Mouse (Mus musculus) heart, postnatal 0 days (tissue): ENCODE data around the gene Cilp. TPM values are rescaled to one million over a fixed set of nuclear protein-coding genes. Genes with fewer than 3 reads are reported as not detected.

Source experiments
- ATAC-seq: fragments of 200-750 bp; cut with Nextera tagmentation; 2 replicates; pipeline ENCODE4 v1.8.0; 2017; ENCODE audit warnings: low read depth, moderate number of reproducible peaks, moderate library complexity; ENCODE audit not compliant: insufficient read depth
- DNase-seq: peaks from one replicate; pipeline ENCODE4 v3.0.0-alpha.2; 2016; ENCODE audit warnings: low spot score
- H3K27ac ChIP-seq: fragments of 300-500 bp; sonication (generic); 2 replicates; pipeline ENCODE4 v1.5.1; 2014; ENCODE audit warnings: low read depth, mild to moderate bottlenecking
- H3K27me3 ChIP-seq: fragments of 300-500 bp; sonication (generic); 2 replicates; pipeline ENCODE4 v1.6.1; 2014; ENCODE audit warnings: low read length, mixed read lengths; ENCODE audit not compliant: control insufficient read depth, insufficient read depth
- H3K36me3 ChIP-seq: fragments of 300-500 bp; sonication (generic); replicated peaks from 2 replicates; pipeline ENCODE4 v1.6.1; 2014; ENCODE audit warnings: low read length, mixed read lengths; ENCODE audit not compliant: control insufficient read depth, insufficient read depth
- H3K4me1 ChIP-seq: fragments of 300-500 bp; sonication (generic); 2 replicates; pipeline ENCODE4 v1.6.1; 2014; ENCODE audit warnings: antibody characterized with exemption; ENCODE audit not compliant: control insufficient read depth, insufficient read depth
- H3K4me2 ChIP-seq: fragments of 300-500 bp; sonication (generic); 2 replicates; pipeline ENCODE4 v1.6.1; 2014; ENCODE audit warnings: low read depth, mild to moderate bottlenecking, low read length, moderate library complexity
- H3K4me3 ChIP-seq: fragments of 300-500 bp; sonication (generic); 2 replicates; pipeline ENCODE4 v1.5.1; 2014; ENCODE audit warnings: low read depth, low read length
- H3K9ac ChIP-seq: fragments of 300-500 bp; sonication (generic); replicated peaks from 2 replicates; pipeline ENCODE4 v1.6.1; 2014; ENCODE audit warnings: low read depth, low read length, mixed read lengths
- H3K9me3 ChIP-seq: fragments of 300-500 bp; sonication (generic); replicated peaks from 2 replicates; pipeline ENCODE4 v1.6.1; 2016; ENCODE audit warnings: low read length; ENCODE audit not compliant: control insufficient read depth
- CTCF ChIP-seq: IDR thresholded peaks from 2 replicates; pipeline ENCODE4 v1.5.1; 2016; ENCODE audit warnings: antibody characterized with exemption, control low read depth, low read depth
- EP300 ChIP-seq: IDR thresholded peaks from 2 replicates; pipeline ENCODE4 v1.6.1; 2016; ENCODE audit warnings: antibody characterized with exemption, low read depth
- WGBS: fragments of 180-500 bp; shearing (Covaris S2); extraction: QIAGEN DNeasy Blood & Tissue Kit; methylation state at CpG from one replicate; pipeline ENCODE4 v1.1.7; 2014; 5-methylcytosine and 5-hydroxymethylcytosine counted together
- polyA plus RNA-seq: library from polyadenylated mRNA; unstranded; fragments of >200 nt; fragmentation: Nextera tagmentation; extraction: Ambion mirVana; gene quantifications from 2 replicates; pipeline ENCODE4 v1.2.1, GENCODE M21; 2015
- total RNA-seq: library from RNA; depleted of rRNA; stranded (reverse); fragments of >200 nt; gene quantifications from 2 replicates; pipeline ENCODE4 v1.2.3, GENCODE M21; 2014; ENCODE audit warnings: low replicate concordance

Gene Cilp
- total and polyA plus RNA-seq, 2 experiments from 2014 or later, result 0.19 to 0.88 TPM

DNA sequence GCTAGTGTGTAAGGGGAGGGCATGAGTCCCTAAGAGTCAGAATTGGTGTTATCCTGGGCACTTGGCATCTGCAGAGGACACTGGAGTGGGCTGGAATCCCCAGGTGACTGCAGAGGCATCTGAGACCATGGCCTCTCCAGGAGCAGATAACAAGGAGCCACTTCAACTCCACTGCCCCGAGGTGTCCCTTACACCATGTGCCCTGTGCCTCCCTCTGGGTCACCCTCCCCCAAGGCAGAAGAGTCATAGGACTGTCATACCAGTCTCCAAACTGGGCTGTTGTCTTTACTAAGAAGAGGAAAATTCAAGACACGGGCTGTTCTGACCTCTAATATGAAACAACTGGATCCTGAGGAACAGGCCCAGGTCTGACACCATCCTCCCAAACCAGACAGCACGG lies 30.2 kb upstream of the Cilp start:
- WGBS, result 74% methylated on average over 3 of the region's 3 CpGs
- no peak overlapping the region for H3K27ac ChIP-seq
- H3K36me3 ChIP-seq, result peaks cover 54% of the 10 kb centered on the region
- H3K9me3 ChIP-seq, result no peaks in the 10 kb centered on the region
- no peak overlapping the region for H3K4me3 ChIP-seq
- ATAC-seq (no peak), DNase-seq (no peak)
- no peaks in the 10 kb centered on the region for H3K4me1 ChIP-seq
- TF ChIP-seq CTCF, result no peak
- no peak for TF ChIP-seq EP300
- H3K9ac ChIP-seq, result no peak overlapping the region
- H3K27me3 ChIP-seq, result no peaks in the 10 kb centered on the region
- H3K4me2 ChIP-seq, result no peak overlapping the region

- Histone ChIP-seq H3K4me1 (no peaks in the 10 kb centered on the region), H3K36me3 (peaks cover 46% of the 10 kb centered on the region), H3K9ac (no peak overlapping the region), H3K4me3 (no peak overlapping the region), H3K4me2 (no peak overlapping the region), H3K9me3 (no peaks in the 10 kb centered on the region), H3K27ac (no peak overlapping the region), H3K27me3 (no peaks in the 10 kb centered on the region)
- DNase-seq (no peak), ATAC-seq (no peak)
- TF ChIP-seq EP300 (no peak), CTCF (no peak)
- 39% methylated on average over 1 of the region's 1 CpGs for WGBS
Observed at GRCm38 (mm10) chr9:65235601-65236000, 29.4 kb upstream of the Cilp start.

DNA sequence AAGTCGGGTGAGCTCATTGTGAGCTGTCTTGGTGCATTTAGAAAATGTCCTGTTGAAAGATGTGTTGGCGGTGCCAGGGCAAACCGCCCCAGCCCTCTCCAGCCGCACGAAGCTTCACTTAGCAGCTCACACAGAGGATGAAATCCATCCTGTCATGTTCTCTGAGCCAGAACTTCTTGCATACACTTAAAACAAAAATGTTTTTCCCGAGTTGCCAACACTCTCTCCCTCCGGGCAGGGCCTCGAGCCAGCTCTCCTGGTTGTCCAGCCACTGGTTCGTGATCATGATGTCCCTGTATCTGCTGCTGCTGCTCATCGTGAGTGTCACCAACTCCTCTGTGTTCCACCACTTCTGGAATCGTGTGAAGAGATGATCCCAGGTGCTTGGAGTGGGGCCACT lies 27.4 kb upstream of the Cilp start:
- H3K4me2 ChIP-seq, result no peak overlapping the region
- no peak for DNase-seq
- WGBS, result 74% methylated on average over 11 of the region's 11 CpGs

DNA sequence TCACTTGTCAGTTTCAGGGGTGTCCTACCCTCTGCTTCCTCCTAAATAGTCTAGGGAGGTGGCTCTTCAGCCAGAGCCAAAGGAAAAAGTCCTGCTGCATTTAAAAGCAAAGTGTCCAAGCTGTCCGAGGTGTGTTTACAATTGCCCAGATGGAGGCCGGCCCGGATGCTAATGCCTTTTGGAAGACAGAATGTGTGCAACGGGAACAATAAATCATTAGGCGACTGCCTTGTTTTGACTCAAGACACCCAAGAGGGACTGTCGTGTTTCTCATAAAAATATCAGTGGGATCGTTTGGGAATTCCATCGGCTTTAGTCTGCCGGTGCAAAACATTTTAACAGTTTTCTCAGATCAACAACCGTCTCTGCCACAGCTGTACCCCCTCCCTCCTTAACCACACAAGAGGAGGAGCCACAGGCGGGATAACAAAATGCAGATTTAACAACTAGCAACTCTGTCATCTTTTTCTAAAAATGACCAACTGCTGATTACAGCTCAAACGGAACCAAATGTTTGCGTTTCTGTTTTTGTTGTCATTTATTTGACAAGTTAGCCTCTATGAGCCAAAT lies 26.7 kb upstream of the Cilp start:
- no peaks in the 10 kb centered on the region for H3K9me3 ChIP-seq
- no peak for ATAC-seq
- no peak overlapping the region for H3K4me2 ChIP-seq
- no peaks in the 10 kb centered on the region for H3K27me3 ChIP-seq
- H3K36me3 ChIP-seq, result peaks cover 38% of the 10 kb centered on the region
- H3K27ac ChIP-seq, result no peak overlapping the region
- 78% methylated on average over 13 of the region's 13 CpGs for WGBS
- H3K4me3 ChIP-seq, result no peak overlapping the region
- DNase-seq, result no peak
- no peak for TF ChIP-seq CTCF
- TF ChIP-seq EP300, result no peak
- H3K9ac ChIP-seq, result no peak overlapping the region
- H3K4me1 ChIP-seq, result no peaks in the 10 kb centered on the region

More for the DNA sequence above, 27.4 kb upstream of the Cilp start:
- no peak for ATAC-seq
- Histone ChIP-seq H3K4me3 (no peak overlapping the region), H3K9me3 (no peaks in the 10 kb centered on the region), H3K27me3 (no peaks in the 10 kb centered on the region), H3K4me1 (no peaks in the 10 kb centered on the region), H3K36me3 (peaks cover 38% of the 10 kb centered on the region), H3K27ac (no peak overlapping the region), H3K9ac (no peak overlapping the region)
- TF ChIP-seq EP300 (no peak), CTCF (no peak)

- DNase-seq (no peak), ATAC-seq (no peak)
- H3K9me3 ChIP-seq, result no peaks in the 10 kb centered on the region
- H3K27me3 ChIP-seq, result no peaks in the 10 kb centered on the region
- peaks cover 32% of the 10 kb centered on the region for H3K36me3 ChIP-seq
- WGBS, result 78% methylated on average over 4 of the region's 4 CpGs
- H3K9ac ChIP-seq, result no peak overlapping the region
- no peak for TF ChIP-seq EP300
- no peak for TF ChIP-seq CTCF
- H3K4me2 ChIP-seq, result no peak overlapping the region
- H3K27ac ChIP-seq, result no peak overlapping the region
- no peaks in the 10 kb centered on the region for H3K4me1 ChIP-seq
- no peak overlapping the region for H3K4me3 ChIP-seq
Observed at GRCm38 (mm10) chr9:65239176-65239575, 25.8 kb upstream of the Cilp start.

DNA sequence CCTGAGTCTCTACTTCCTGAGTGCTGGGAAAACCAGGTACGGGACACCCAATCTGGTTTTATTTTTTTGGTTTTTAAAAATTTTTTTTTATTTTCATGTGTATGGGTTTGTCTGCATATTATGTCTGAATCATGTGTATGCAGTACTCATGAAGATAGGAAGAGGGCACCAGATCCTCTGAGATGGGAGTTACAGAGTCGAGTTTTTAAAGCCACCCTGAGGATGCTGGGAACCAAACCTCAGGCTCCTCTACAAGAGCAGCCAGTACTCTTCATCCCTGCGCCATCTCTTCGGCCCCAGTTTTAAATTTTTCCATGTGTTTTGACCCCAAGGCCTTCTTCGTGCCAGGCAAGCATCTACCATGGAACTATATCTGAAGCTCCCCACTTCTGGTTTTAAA lies 25.2 kb upstream of the Cilp start:
- Histone ChIP-seq H3K36me3 (peaks cover 26% of the 10 kb centered on the region), H3K4me1 (no peaks in the 10 kb centered on the region), H3K9ac (no peak overlapping the region), H3K27me3 (no peaks in the 10 kb centered on the region), H3K4me3 (no peak overlapping the region), H3K9me3 (no peaks in the 10 kb centered on the region), H3K4me2 (no peak overlapping the region), H3K27ac (no peak overlapping the region)
- WGBS, result 87% methylated on average over 5 of the region's 5 CpGs
- DNase-seq (no peak), ATAC-seq (no peak)
- TF ChIP-seq EP300 (no peak), CTCF (no peak)
